Mouse (Mus musculus) splenic B cell, adult 2 months (primary cell): Measurements from ENCODE around the gene Clca2.

Experiments used
- DNase-seq: peaks from one replicate; pipeline ENCODE4 v3.0.0-alpha.2; 2011; ENCODE audit warnings: low read depth, low spot score
- H3K27me3 ChIP-seq: 2 replicates; pipeline ENCODE4 v1.6.1; 2012; ENCODE audit warnings: mild to moderate bottlenecking, low read length, moderate library complexity, mixed read lengths; ENCODE audit not compliant: control insufficient read depth, poor library complexity, insufficient read depth, severe bottlenecking
- H3K36me3 ChIP-seq: 2 replicates; pipeline ENCODE4 v1.6.1; 2012; ENCODE audit warnings: mild to moderate bottlenecking, low read length, moderate library complexity, mixed read lengths; ENCODE audit not compliant: control insufficient read depth, poor library complexity, insufficient read depth, severe bottlenecking

Gene Clca2

DNA sequence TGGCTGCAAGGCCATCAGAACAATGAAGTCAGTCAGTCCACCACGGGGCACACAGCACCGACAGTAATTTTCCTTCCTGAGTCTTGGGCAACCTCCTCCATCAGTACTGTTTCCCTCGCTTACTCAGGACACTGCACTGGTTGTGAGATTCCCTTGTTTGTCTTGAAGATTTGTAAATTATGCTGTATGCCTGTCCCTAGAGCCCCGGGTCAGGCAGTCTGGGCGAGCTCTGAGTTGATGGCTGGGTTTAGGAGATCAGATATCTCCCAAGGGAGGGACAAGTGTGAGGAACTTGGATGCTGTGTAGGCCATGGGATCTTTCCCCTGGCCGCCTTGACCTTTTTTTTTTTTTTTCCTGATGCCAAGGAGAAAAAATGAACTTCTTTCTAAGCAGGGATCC lies at the start of gene Clca2:
Gene Clca2 (minus strand): TSS at position 153 of the 400 bp plus-strand sequence.
- no peak for DNase-seq
- H3K36me3 ChIP-seq: no peaks in the 10 kb centered on the region
- no peaks in the 10 kb centered on the region for H3K27me3 ChIP-seq

DNA sequence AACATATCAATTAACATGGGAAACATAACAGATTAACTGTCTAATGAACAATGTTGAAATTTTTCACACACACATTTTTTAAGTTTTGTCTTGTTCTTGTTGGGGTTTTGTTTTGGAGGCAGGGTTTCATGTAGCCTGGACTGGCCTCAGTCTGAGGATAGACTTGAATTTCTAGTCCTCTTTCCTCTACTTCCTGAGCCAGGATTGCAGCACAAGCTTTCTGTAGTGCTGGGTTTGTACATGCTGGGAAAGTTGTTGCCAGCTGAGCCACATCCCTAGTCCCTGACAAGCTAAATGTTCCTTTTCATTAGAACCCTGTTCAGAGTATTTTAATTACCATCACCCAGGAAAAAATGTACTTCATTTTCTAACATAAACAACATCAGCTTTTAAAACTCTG lies 48.7 kb upstream of the Clca2 start:
- DNase-seq: no peak
- no peaks in the 10 kb centered on the region for H3K27me3 ChIP-seq
- H3K36me3 ChIP-seq: peaks cover 2% of the 10 kb centered on the region; the same call in 1 of the 2 replicates

DNA sequence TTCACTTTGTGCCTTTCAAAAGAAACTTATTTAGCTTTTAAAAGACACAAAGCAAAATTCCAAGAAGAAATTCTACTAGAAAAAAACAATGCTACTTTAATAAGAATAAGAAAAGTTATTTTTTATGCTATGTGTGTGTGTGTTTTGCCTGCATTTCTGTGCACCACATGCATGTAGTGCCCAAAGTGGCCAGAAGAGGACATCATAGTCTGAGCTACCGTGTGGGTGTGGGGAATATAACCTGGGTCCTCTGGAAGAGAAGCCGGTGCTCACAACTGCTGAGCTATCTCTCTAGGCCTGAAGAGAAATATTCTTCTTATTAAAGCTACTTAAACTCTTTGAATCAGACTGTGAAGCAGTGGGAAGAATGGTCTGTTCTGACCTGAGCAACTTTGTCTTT lies 48.2 kb upstream of the Clca2 start:
- Histone ChIP-seq H3K36me3 (peaks cover 2% of the 10 kb centered on the region; the same call in 1 of the 2 replicates), H3K27me3 (no peaks in the 10 kb centered on the region)
- DNase-seq: no peak

DNA sequence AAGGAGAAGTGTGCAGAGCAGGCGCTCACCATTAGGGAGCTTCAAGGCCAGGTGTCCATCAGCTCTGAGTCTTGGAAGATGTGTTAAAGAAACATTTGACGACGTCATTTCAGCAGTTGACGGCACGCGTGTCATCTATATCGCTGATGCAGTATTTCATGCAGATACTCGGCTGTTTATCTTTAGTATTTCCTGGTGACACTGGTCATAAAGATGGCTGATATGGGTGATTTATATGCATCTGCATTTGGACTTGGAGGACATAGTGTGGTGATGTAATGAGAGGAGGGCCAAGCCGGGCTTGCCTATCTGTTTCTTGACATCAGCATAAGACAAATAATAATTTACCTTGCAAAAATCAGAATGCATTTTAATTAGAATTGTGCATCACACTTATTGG lies 47.6 kb upstream of the Clca2 start:
- H3K36me3 ChIP-seq: peaks cover 2% of the 10 kb centered on the region; the same call in 1 of the 2 replicates
- no peaks in the 10 kb centered on the region for H3K27me3 ChIP-seq
- no peak for DNase-seq

DNA sequence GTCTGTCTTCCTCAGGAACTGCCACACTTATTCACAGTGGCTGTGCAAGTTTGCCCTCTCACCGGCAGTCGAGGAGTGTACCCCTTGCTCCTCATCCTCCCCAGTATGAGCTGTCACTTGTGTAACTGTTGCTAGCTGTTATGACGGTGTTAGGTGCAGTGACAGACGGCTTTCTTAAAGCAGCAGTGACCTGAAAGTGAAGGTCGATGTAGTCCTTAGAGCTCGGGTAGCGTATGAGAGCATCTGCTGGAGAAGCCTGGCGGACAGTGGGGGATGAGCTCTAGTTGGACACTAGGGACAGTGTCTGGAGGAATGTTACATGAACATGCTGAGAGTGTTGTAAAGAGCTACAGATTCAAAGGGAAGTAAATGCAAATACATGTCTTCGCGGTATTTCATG lies 44.6 kb upstream of the Clca2 start:
- Histone ChIP-seq H3K36me3 (no peaks in the 10 kb centered on the region), H3K27me3 (no peaks in the 10 kb centered on the region)
- DNase-seq: no peak

DNA sequence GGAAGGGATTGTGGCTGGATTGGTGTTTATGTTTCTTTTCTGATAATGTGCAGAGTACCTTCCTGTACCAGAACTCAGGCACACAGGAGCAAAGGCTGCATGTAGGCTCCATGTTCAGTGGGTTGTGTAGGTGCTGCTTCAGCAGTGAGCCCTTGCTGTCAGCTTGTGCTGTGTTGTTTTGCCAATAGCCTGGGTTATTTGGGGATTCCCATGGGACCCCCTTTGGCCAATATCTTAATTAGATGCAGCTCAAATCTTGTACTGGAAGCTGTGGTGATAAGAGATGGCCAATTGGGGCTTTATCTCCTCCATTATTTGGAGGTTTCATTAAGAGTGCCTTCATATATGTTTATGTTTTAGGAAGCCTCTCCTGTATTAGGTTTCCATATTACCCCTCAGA lies 43.7 kb upstream of the Clca2 start:
- no peaks in the 10 kb centered on the region for H3K27me3 ChIP-seq
- H3K36me3 ChIP-seq: no peaks in the 10 kb centered on the region
- no peak for DNase-seq

DNA sequence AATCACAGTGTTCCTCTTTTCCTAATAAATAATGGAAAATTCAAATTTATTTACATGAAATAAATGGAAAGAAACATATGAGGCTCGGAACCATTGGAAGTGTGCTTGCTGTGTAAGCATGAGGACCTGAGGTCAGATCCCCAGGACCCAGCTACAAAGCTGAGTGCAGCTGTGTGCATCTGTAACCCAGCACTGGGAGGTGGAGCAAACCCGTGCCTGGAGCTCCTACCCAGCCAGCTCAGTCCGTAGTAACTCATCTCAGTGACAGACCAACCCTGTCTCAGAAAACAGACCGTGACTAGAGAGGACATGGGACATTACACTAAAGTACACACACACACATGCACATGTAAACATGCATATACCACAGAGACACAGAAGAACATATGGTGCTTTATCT lies 41.0 kb upstream of the Clca2 start:
- Histone ChIP-seq H3K36me3 (0 out of 2 replicates have a peak, but pooled peaks cover 1% of the 10 kb centered on the region), H3K27me3 (no peaks in the 10 kb centered on the region)
- no peak for DNase-seq

DNA sequence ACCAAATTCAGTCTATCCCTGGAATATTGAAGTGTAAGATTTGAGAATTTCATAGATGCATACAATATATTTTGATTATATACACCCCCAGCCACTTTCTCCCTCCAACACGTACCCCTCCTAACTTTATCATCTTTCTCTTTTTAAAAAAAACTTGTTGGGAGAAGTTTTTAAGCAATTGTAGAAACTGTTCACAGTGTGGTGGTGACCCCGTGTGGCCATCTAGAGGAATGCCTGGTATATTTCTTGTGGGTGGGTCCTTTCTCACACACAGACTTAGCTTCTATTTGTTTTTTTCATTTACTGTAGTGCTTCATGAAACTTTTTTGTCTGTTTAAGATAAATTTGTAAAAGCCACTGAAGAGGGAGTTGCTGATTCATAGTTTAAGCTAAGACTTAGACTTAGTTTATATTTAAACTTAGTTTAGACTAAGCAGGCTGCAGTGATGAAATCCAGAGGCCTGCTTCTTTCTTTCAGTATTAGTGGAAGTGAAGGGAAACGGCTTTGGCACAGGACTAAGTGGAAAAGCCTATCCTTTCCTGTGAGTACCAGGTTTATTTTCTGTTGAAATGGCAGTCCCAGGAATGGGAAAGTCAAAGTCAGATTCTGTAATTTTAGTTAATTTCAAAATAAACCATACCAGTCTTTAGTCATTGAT lies 32.1 kb upstream of the Clca2 start:
- peak; percentile 63 for DNase-seq
- H3K27me3 ChIP-seq: no peaks in the 10 kb centered on the region
- 0 out of 2 replicates have a peak, but pooled peaks cover 1% of the 10 kb centered on the region for H3K36me3 ChIP-seq

DNA sequence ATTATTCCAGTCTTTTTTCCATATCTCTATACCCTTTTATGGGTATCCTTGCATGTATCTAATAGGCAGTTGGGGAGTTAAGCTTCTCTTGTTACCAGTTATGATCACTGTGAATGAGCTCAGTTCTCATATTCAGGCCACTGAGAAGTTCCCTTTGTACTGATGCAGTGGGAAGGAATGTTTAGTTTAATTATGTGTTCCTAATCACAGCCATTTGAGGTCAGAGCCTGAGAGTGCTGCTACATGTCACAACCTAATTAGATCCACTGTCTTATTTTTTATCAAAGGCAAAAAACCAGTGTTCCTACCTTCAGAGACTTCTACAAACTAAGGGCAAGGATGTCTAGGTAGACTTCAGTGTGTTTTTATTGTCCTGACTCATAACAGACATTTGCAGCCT lies 30.1 kb upstream of the Clca2 start:
- no peaks in the 10 kb centered on the region for H3K36me3 ChIP-seq
- H3K27me3 ChIP-seq: no peaks in the 10 kb centered on the region
- DNase-seq: no peak

DNA sequence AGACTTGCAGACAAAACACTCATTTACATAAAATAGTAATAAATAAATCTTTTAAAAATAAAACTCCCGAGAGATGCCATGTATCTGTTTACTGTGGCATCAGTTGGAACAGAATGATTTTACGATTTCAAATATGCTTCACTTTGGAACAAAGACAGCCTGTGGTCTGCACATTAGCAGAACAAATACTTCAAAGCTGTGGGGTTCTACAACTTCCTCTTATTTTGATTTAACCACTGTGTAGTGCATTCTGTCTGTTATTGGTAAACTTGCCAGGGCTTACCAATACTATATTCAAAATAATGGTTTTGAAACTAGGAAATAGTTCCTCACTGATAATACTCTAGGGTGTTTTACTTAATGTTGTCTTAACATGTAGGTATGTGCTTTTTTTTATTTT lies 27.4 kb upstream of the Clca2 start:
- Histone ChIP-seq H3K36me3 (no peaks in the 10 kb centered on the region), H3K27me3 (no peaks in the 10 kb centered on the region)
- DNase-seq: no peak

DNA sequence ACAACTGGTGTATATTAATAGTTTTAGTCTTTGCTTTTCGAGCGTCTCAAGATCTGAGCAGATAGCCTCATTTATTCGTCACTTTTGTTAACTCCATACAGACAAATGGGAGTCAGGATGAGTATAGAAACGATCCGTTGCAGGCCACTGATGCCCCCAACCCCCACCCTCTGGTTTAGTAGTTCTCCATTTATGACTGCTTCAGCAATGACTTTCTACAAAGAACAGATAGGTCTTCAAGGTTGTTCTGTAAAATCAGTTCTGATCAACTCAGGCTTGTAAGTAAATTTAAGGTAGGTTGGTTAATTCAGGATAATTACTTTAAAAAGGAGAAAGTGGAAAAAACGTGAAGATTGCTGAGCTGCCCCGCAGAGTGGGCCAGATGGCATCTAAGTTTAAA lies 20.2 kb upstream of the Clca2 start:
- no peaks in the 10 kb centered on the region for H3K36me3 ChIP-seq
- H3K27me3 ChIP-seq: no peaks in the 10 kb centered on the region
- DNase-seq: peak; percentile 10

DNA sequence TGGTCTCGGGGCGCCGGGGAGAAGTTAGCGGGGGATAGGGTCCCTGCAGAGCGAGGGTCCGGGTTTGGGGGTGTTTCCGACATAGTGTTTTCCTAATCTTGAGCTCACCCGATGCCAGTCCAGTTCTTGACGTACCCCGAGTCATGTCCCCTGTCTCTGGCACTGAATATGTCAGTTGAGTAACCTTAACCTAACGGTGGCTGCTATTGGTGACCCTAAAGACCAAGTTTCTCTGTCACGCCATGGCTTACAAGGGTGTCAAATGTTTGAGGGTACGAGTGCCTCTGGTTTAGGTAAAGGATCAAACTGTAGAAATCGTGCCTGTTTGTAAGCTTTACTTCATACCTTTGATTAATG lies 19.7 kb upstream of the Clca2 start:
- H3K27me3 ChIP-seq: no peaks in the 10 kb centered on the region

DNA sequence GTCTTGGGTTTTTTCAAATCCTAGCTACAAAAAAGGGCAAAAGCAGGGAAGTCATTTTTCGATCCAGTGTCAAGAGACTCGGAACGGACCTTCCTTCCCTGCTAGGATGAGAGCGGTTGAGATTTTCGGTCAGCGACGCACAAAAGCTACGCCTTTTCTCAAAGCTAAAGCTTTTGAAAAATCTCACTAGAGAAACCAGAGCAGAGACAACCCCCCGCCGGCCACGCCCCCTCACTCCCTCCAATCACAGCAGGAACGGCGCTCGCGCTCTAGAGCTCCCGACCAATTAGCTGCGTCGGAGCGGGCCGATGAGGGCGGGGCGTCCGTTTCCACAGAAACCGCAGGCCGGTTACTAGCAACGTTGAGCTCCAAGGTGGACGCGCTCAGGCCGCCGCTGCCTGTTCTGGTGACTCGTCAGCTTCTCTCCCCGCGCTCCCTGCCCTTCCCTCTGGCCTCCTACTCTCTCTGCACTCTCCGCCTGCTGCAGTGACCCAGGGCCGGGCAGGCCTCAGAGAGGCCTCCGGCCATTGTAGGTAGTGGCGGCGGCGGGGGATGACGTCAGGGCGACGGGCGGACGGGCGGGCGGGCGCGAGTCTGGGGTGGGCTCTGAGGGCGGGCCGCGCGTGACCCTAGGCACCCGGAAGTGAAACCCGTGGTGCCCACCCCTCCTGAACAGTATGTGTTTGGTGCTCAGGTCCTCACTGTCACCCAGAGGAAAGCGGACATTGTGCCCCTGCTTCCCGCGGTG lies 19.2 kb upstream of the Clca2 start, which contains the start of gene Odf2l:
Gene Odf2l (plus strand): TSS at position 335 of the 748 bp plus-strand sequence.
- peak; percentile 97 for DNase-seq
- Histone ChIP-seq H3K36me3 (no peaks in the 10 kb centered on the region), H3K27me3 (no peaks in the 10 kb centered on the region)

More for the DNA sequence above, 19.7 kb upstream of the Clca2 start:
- no peak for DNase-seq
- H3K36me3 ChIP-seq: no peaks in the 10 kb centered on the region

DNA sequence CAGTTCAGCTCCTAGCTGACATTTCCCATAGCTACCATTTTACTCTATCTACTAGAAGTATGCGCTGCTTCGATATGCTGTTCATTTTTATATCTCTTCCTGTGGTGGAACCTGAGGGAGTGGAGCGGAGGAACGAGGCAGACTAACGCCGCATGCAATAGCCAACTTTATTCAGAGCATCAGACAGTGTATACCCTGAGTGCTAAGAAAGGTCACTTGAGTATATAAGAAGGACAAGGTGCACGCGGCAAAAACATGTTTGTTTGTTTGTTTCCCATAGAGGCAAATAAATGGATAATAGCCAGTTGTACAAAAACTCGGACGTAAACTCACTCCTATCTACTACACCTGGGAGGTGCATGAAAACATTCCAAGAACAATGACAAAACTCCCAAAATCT lies 18.4 kb upstream of the Clca2 start:
- Histone ChIP-seq H3K36me3 (no peaks in the 10 kb centered on the region), H3K27me3 (no peaks in the 10 kb centered on the region)
- DNase-seq: no peak

DNA sequence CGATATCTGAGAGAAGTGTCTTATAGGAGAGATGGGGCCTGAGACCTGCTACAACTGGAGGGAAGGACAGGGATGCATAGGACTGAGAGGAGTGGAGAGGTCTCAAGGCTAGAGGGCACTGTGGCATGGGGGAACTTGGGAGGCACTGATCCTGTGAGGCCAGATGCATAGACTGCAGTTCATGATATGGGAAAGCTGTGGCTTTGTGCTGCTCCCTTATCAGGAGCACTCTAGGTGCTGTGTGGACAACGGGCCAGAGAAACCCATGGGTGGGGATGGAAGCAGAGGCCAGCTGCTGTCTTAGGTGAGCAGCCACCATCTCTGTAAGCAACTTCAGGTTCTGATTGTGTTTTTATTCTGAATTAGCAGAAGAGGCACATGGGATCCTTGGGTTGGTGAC lies 15.9 kb upstream of the Clca2 start:
- no peaks in the 10 kb centered on the region for H3K36me3 ChIP-seq
- no peak for DNase-seq
- no peaks in the 10 kb centered on the region for H3K27me3 ChIP-seq
